Mouse (Mus musculus): Measurements from ENCODE around the gene Gm4779. TPM values are rescaled to one million over a fixed set of nuclear protein-coding genes. Genes with fewer than 3 reads are reported as not detected.

The Gm4779 gene
- total and polyA plus RNA-seq, 2 experiments from 2014 or later: not detected

DNA sequence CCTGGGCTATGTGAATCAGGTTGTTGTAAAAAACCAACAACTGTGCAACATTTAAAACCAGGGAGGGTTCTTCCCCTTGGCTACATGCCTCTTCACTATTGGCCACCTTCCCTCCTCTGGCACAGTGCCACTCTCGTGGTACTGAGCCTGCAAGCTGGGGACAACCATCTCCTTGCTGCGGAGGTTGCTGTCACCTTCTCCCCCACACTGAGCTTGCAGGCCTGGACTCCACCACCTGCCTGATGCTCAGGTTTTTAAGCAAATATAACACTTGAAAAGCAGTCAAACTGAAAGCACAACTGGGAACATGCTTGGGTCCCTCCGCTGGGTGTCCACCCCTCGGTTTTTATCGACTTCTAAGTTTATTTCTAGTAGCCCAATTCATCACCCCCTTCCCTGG lies 39.7 kb downstream of the Gm4779 start:
- H3K27ac ChIP-seq (ENCODE audit: low read depth, low read length): no peak overlapping the region
- no peak overlapping the region for H3K4me2 ChIP-seq (ENCODE audit: low read depth, low read length, poor library complexity, severe bottlenecking)
- no peaks in the 10 kb centered on the region for H3K36me3 ChIP-seq (ENCODE audit: insufficient read depth, low read length)
- no peak overlapping the region for H3K4me3 ChIP-seq (ENCODE audit: low read depth, low read length)
- 71% methylated on average over 4 of the region's 5 CpGs for WGBS
- ATAC-seq (ENCODE audit: low FRiP score) (no peak), DNase-seq (ENCODE audit: low spot score) (peak; percentile 24)
- TF ChIP-seq CTCF (IDR thresholded peaks at IDR 0.05): no peak
- H3K9ac ChIP-seq (replicated peaks; ENCODE audit: low read length, poor library complexity, severe bottlenecking): no peak overlapping the region
- H3K4me1 ChIP-seq (ENCODE audit: insufficient read depth, low read length): no peaks in the 10 kb centered on the region
- H3K9me3 ChIP-seq (ENCODE audit: low read length): no peaks in the 10 kb centered on the region
- H3K27me3 ChIP-seq (ENCODE audit: insufficient read depth, low read length): no peaks in the 10 kb centered on the region

DNA sequence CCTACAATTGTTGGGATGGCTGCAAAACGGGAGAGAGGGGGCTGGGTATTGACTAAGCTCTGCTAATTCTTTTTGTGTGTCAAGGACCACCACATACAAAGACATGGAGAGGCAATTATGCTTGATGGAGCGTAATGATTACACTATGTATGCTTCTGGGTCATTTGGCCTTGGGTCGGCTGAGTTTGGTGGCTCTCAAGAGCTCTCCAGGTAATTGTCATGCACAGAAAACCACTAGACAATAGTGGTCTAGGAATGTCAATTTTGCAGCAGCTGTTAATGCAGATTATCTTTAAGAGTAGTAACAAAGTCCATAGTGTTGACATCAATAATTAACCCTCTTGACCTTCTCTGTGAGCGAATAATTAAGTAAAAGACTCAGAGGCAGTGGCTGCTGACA lies 44.1 kb downstream of the Gm4779 start:
- no peak overlapping the region for H3K4me3 ChIP-seq (ENCODE audit: low read depth, low read length)
- H3K27ac ChIP-seq (ENCODE audit: low read depth, low read length): no peak overlapping the region
- H3K27me3 ChIP-seq (ENCODE audit: insufficient read depth, low read length): no peaks in the 10 kb centered on the region; the same call in 1 of the 2 replicates
- ATAC-seq (ENCODE audit: low FRiP score): no peak
- no peaks in the 10 kb centered on the region for H3K9me3 ChIP-seq (ENCODE audit: low read length)
- no peaks in the 10 kb centered on the region for H3K4me1 ChIP-seq (ENCODE audit: insufficient read depth, low read length)
- DNase-seq (ENCODE audit: low spot score): no peak
- no peak overlapping the region for H3K4me2 ChIP-seq (ENCODE audit: low read depth, low read length, poor library complexity, severe bottlenecking)
- no peak for TF ChIP-seq CTCF (IDR thresholded peaks at IDR 0.05)
- WGBS: 58% methylated on average over 4 of the region's 4 CpGs
- H3K9ac ChIP-seq (replicated peaks; ENCODE audit: low read length, poor library complexity, severe bottlenecking): no peak overlapping the region
- H3K36me3 ChIP-seq (ENCODE audit: insufficient read depth, low read length): no peaks in the 10 kb centered on the region

DNA sequence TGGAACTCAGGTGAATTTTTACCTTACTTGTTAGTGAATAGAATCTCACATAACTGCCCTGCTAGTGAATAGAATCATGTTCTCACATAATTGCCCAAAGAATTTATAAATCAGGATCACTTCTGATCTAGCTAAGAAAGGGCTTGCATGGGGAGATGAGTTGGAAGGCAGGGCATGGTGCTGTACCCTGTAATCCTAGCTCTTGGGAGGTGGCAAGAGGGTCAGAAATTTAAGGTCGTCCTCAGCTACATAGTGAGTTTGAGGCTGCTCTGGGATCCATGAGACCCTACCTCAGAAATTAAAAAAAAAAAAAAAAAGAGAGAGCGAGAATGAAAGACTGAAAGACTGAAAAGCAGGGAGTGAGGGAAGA lies 53.2 kb downstream of the Gm4779 start:
- 33% methylated on average over 2 of the region's 2 CpGs for WGBS

GRCm38 (mm10) chrX:101740335-101741063 lies 53.7 kb downstream of the Gm4779 start:
- DNase-seq (ENCODE audit: low spot score): peak; percentile 69
- peak overlapping the region; percentile 70 for H3K27ac ChIP-seq (ENCODE audit: low read depth, low read length)
- WGBS: 35% methylated on average over 6 of the region's 6 CpGs
- H3K27me3 ChIP-seq (ENCODE audit: insufficient read depth, low read length): peaks cover 6% of the 10 kb centered on the region; the same call in 1 of the 2 replicates
- peak; percentile 93 for ATAC-seq (ENCODE audit: low FRiP score)
- H3K9me3 ChIP-seq (ENCODE audit: low read length): no peaks in the 10 kb centered on the region
- no peak overlapping the region for H3K4me2 ChIP-seq (ENCODE audit: low read depth, low read length, poor library complexity, severe bottlenecking)
- TF ChIP-seq CTCF (IDR thresholded peaks at IDR 0.05): peak; percentile 28
- H3K36me3 ChIP-seq (ENCODE audit: insufficient read depth, low read length): no peaks in the 10 kb centered on the region
- no peak overlapping the region for H3K9ac ChIP-seq (replicated peaks; ENCODE audit: low read length, poor library complexity, severe bottlenecking)
- H3K4me3 ChIP-seq (ENCODE audit: low read depth, low read length): no peak overlapping the region
- H3K4me1 ChIP-seq (ENCODE audit: insufficient read depth, low read length): no peaks in the 10 kb centered on the region

More for the DNA sequence above, 53.2 kb downstream of the Gm4779 start:
- Histone ChIP-seq H3K9me3 (ENCODE audit: low read length) (no peaks in the 10 kb centered on the region), H3K4me3 (ENCODE audit: low read depth, low read length) (no peak overlapping the region), H3K4me2 (ENCODE audit: low read depth, low read length, poor library complexity, severe bottlenecking) (no peak overlapping the region), H3K27me3 (ENCODE audit: insufficient read depth, low read length) (peaks cover 6% of the 10 kb centered on the region; the same call in 1 of the 2 replicates), H3K27ac (ENCODE audit: low read depth, low read length) (peak overlapping the region; percentile 70), H3K9ac (replicated peaks; ENCODE audit: low read length, poor library complexity, severe bottlenecking) (no peak overlapping the region), H3K36me3 (ENCODE audit: insufficient read depth, low read length) (no peaks in the 10 kb centered on the region), H3K4me1 (ENCODE audit: insufficient read depth, low read length) (no peaks in the 10 kb centered on the region)
- no peak for TF ChIP-seq CTCF (IDR thresholded peaks at IDR 0.05)
- DNase-seq (ENCODE audit: low spot score) (no peak), ATAC-seq (ENCODE audit: low FRiP score) (no peak)

Other genes with a start within 250 kb of the Gm4779 start
- gene Ogt, start 154.4 kb downstream of the Gm4779 start, total RNA-seq (2014; rRNA removed): 125 and 174 TPM in 2 replicates
- gene Ogt, start 154.4 kb downstream of the Gm4779 start, polyA plus RNA-seq (2015; fragmentation: Nextera tagmentation; extraction: Ambion mirVana): 97.6 and 110 TPM in 2 replicates
- gene Cxcr3, start 60.2 kb downstream of the Gm4779 start, total RNA-seq (2014; rRNA removed): 0.33 TPM in 1 of 2 replicates, not detected in the other
- 0.12 and 0.20 TPM in 2 replicates for gene Cxcr3, start 60.2 kb downstream of the Gm4779 start, polyA plus RNA-seq (2015; fragmentation: Nextera tagmentation; extraction: Ambion mirVana)
- gene 8030474K03Rik, start 233 bp upstream of the Gm4779 start, total RNA-seq (2014; rRNA removed): not detected in 2 replicates
- not detected in 2 replicates for gene 8030474K03Rik, start 233 bp upstream of the Gm4779 start, polyA plus RNA-seq (2015; fragmentation: Nextera tagmentation; extraction: Ambion mirVana)
- 13.0 and 22.1 TPM in 2 replicates for gene Nhsl2, start 55.0 kb upstream of the Gm4779 start, total RNA-seq (2014; rRNA removed)
- 4.3 and 6.7 TPM in 2 replicates for gene Nhsl2, start 55.0 kb upstream of the Gm4779 start, polyA plus RNA-seq (2015; fragmentation: Nextera tagmentation; extraction: Ambion mirVana)

All from midbrain, postnatal 0 days (tissue).